Mouse (Mus musculus) heart, adult 2 months (tissue): ENCODE measurements around the gene Iqsec1. TPM values are rescaled to one million over a fixed set of nuclear protein-coding genes. Genes with fewer than 3 reads are reported as not detected.
A peak's percentile ranks its signal among the peaks of the same experiment; 100 is the strongest.

Experiments used
- DNase-seq, 2 experiments: peaks; one replicate each; pipeline ENCODE4 v3.0.0; 2021
- H3K27ac ChIP-seq: fragments of 200-600 bp; 2 replicates; pipeline ENCODE4 v1.8.1; 2022
- H3K27me3 ChIP-seq: fragments of 200-500 bp; 2 replicates; pipeline ENCODE4 v1.6.1; 2012; ENCODE audit warnings: mild to moderate bottlenecking, low read length, inconsistent platforms, mixed read lengths; ENCODE audit not compliant: control insufficient read depth, insufficient read depth
- H3K36me3 ChIP-seq: fragments of 200-500 bp; 2 replicates; pipeline ENCODE4 v1.6.1; 2012; ENCODE audit warnings: low read length, inconsistent platforms; ENCODE audit not compliant: control insufficient read depth, insufficient read depth
- H3K4me1 ChIP-seq: fragments of 200-500 bp; 2 replicates; pipeline ENCODE4 v1.6.1; 2011; ENCODE audit warnings: low read length; ENCODE audit not compliant: control insufficient read depth, insufficient read depth
- H3K4me3 ChIP-seq: fragments of 200-600 bp; 2 replicates; pipeline ENCODE4 v1.8.1; 2022
- H3K79me2 ChIP-seq: fragments of 200-500 bp; replicated peaks from 2 replicates; pipeline ENCODE4 v1.6.1; 2012; ENCODE audit warnings: mild to moderate bottlenecking, inconsistent platforms, low read length, moderate library complexity, mixed read lengths; ENCODE audit not compliant: control insufficient read depth, insufficient read depth
- H3K9ac ChIP-seq: fragments of 200-500 bp; 2 replicates; pipeline ENCODE4 v1.6.1; 2012; ENCODE audit warnings: low read depth, mild to moderate bottlenecking, control low read depth, inconsistent platforms, low read length, mixed read lengths
- CTCF ChIP-seq: fragments of 200-600 bp; IDR thresholded peaks from 2 replicates; pipeline ENCODE4 v1.8.1; 2022; ENCODE audit warnings: antibody characterized with exemption, mild to moderate bottlenecking, moderate library complexity
- EP300 ChIP-seq: fragments of 200-500 bp; IDR thresholded peaks from 2 replicates; pipeline ENCODE4 v1.6.1; 2011; ENCODE audit warnings: low read depth, low read length, control low read depth; ENCODE audit not compliant: insufficient read depth
- POLR2A ChIP-seq: fragments of 200-500 bp; IDR thresholded peaks from 2 replicates; pipeline ENCODE4 v1.6.1; 2011; ENCODE audit warnings: mild to moderate bottlenecking, low read depth, low read length, control low read depth; ENCODE audit not compliant: insufficient read depth
- WGBS: fragments of 180-500 bp; shearing (Covaris S2); methylation state at CpG from one replicate; pipeline ENCODE4 v1.1.7; 2018; 5-methylcytosine and 5-hydroxymethylcytosine counted together
- intact Hi-C: fragments of 180-260 bp; cut with DNase I; formaldehyde crosslinking; loops from one replicate; pipeline ENCODE4 v1.15.1; 2025
- microRNA-seq, 2 experiments: library from miRNA; unstranded; fragments of <30 nt; microRNA quantifications; one replicate each; pipeline ENCODE4 v1.2.0; 2021
- polyA plus RNA-seq: library from polyadenylated mRNA; depleted of rRNA; stranded (reverse); fragments of >200 nt; gene quantifications from 2 replicates; pipeline ENCODE4 v1.2.3, GENCODE M21; 2012; rRNA removed
- total RNA-seq, 2 experiments: library from RNA; stranded (reverse); gene quantifications; 2 replicates each; pipeline ENCODE4 v1.2.3; 2021

Iqsec1 gene
- total and polyA plus RNA-seq, 3 experiments: 100 to 147 (median 146) TPM

- DNase-seq: no peak
- Histone ChIP-seq H3K4me3 (no peak overlapping the region), H3K27ac (no peak overlapping the region), H3K79me2 (no peaks in the 10 kb centered on the region), H3K4me1 (peaks cover 8% of the 10 kb centered on the region), H3K27me3 (no peaks in the 10 kb centered on the region), H3K36me3 (no peaks in the 10 kb centered on the region), H3K9ac (no peak overlapping the region)
- intact Hi-C loops: no loop called here
- TF ChIP-seq EP300 (no peak), POLR2A (no peak), CTCF (no peak)
- 88% methylated on average over 5 of the region's 5 CpGs for WGBS
These were observed 378.2 kb downstream of the Iqsec1 start for GRCm38 (mm10) chr6:90610248-90610647.

- DNase-seq: peak in 1 of 2 experiments; percentile 64
- TF ChIP-seq POLR2A (no peak), EP300 (0 out of 2 replicates have a peak, but pooled peaks have one; percentile 70), CTCF (peak; percentile 73)
- intact Hi-C loops: loop anchor here (5.0 kb wide), 1 partner anchor 44 kb away; no protein-coding TSS in a partner anchor
- H3K27ac ChIP-seq: no peak overlapping the region
- no peaks in the 10 kb centered on the region for H3K79me2 ChIP-seq
- no peaks in the 10 kb centered on the region for H3K27me3 ChIP-seq
- H3K4me1 ChIP-seq: peaks cover 8% of the 10 kb centered on the region
- H3K9ac ChIP-seq: no peak overlapping the region
- WGBS: 64% methylated on average over 6 of the region's 6 CpGs
- no peaks in the 10 kb centered on the region for H3K36me3 ChIP-seq
- no peak overlapping the region for H3K4me3 ChIP-seq
These were observed 380.3 kb downstream of the Iqsec1 start for GRCm38 (mm10) chr6:90608186-90608585.

- Histone ChIP-seq H3K36me3 (no peaks in the 10 kb centered on the region), H3K27ac (no peak overlapping the region; the same call in 1 of the 2 replicates), H3K27me3 (no peaks in the 10 kb centered on the region), H3K79me2 (no peaks in the 10 kb centered on the region), H3K9ac (no peak overlapping the region), H3K4me1 (peaks cover 8% of the 10 kb centered on the region), H3K4me3 (no peak overlapping the region)
- intact Hi-C loops: loop anchor here (1.0 to 5.0 kb wide), 2 partner anchors 45 to 121 kb away; no protein-coding TSS in a partner anchor
- TF ChIP-seq EP300 (0 out of 2 replicates have a peak, but pooled peaks have one; percentile 42), POLR2A (no peak), CTCF (peak; percentile 91)
- WGBS: 13% methylated on average over 5 of the region's 5 CpGs
- DNase-seq: peak; percentile 71 to 74
These were observed 381.3 kb downstream of the Iqsec1 start for GRCm38 (mm10) chr6:90607196-90607595.

- TF ChIP-seq EP300 (no peak), POLR2A (no peak), CTCF (peak; percentile 80)
- Histone ChIP-seq H3K4me3 (no peak overlapping the region), H3K79me2 (no peaks in the 10 kb centered on the region), H3K4me1 (peaks cover 8% of the 10 kb centered on the region), H3K27me3 (no peaks in the 10 kb centered on the region), H3K36me3 (no peaks in the 10 kb centered on the region), H3K9ac (no peak overlapping the region), H3K27ac (no peak overlapping the region)
- 42% methylated on average over 7 of the region's 7 CpGs for WGBS
- peak; percentile 69 to 75 for DNase-seq
- intact Hi-C loops: loop anchor here (5.0 kb wide), 1 partner anchor 46 kb away; no protein-coding TSS in a partner anchor
These were observed 381.9 kb downstream of the Iqsec1 start for GRCm38 (mm10) chr6:90606538-90606937.

Small RNAs within 50 kb of the gene (microRNA-seq; reads per million reads assigned to microRNA genes)
- gene Gm24816: 0 reads per million in 2 experiments

Other genes starting within 250 kb of the Iqsec1 start
- 1 to 10 TPM; 2.5 to 3.4 TPM for gene Nup210, start 128.1 kb upstream of the Iqsec1 start, total RNA-seq
- gene Nup210, start 128.1 kb upstream of the Iqsec1 start, polyA plus RNA-seq: 2.4 and 6.4 TPM in 2 replicates
- 10 to 100 TPM; 17.4 to 18.4 TPM for gene Hdac11, start 168.0 kb upstream of the Iqsec1 start, total RNA-seq
- gene Hdac11, start 168.0 kb upstream of the Iqsec1 start, polyA plus RNA-seq: 22.7 and 28.4 TPM in 2 replicates
- 10 to 100 TPM; 55.8 to 56.9 TPM for gene Fbln2, start 223.8 kb upstream of the Iqsec1 start, total RNA-seq
- gene Fbln2, start 223.8 kb upstream of the Iqsec1 start, polyA plus RNA-seq: 117 and 153 TPM in 2 replicates